Mouse (Mus musculus): Measurements from ENCODE around the gene Prkcz. TPM values are rescaled to one million over a fixed set of nuclear protein-coding genes. Genes with fewer than 3 reads are reported as not detected.

The Prkcz gene
- polyA plus RNA-seq, 1 experiment from 2014 or later, result 1.9 TPM

DNA sequence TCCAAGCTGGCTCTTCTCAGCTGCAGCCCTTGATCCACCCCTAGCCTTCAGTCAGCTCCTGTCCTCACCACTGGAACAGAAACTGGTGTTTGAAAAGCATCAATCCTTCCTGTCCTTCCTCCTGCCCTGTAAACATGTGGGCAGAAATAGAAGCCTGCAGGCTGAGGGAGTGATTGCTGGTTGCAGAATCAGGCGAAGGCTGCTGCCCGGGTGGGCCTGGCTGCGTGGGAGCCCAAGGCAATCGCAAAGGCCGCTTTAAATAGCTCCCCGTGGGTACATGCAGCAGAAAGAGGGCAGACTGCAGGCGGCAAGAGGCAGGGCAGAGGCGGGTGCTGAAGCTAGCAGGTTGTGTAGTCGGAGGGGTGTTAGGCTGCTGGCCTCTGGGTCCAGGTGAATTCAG, 21.6 kb upstream of the Prkcz start:
- 27% methylated on average over 9 of the region's 9 CpGs for WGBS (ENCODE audit: insufficient replicate concordance)
- Histone ChIP-seq H3K4me3 (replicated peaks) (no peak overlapping the region), H3K4me2 (no peak overlapping the region), H3K36me3 (no peaks in the 10 kb centered on the region), H3K27me3 (no peaks in the 10 kb centered on the region; the same call in 1 of the 2 replicates), H3K27ac (no peak overlapping the region), H3K9ac (no peak overlapping the region), H3K4me1 (replicated peaks) (no peaks in the 10 kb centered on the region), H3K9me3 (replicated peaks) (no peaks in the 10 kb centered on the region)
- DNase-seq (no peak), ATAC-seq (ENCODE audit: low read depth) (no peak)

DNA sequence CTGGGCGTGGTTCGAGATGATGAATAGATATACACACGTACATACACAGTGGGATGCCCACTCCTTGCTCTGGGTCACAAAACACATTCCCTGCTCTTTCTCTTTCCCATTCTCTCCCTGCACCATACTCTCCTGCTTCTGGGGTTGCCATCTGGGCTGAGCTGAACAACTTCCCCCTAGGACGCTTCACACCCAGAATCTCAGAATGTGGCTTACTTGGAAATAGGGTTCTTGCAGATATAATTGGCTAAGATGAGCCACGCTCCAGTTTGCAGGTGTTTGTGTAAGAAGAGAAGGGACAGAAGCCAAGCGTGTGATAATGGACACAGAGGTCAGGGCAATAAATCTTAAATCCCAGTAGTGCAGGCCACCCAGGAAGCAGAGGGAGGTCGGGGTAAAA, 20.8 kb upstream of the Prkcz start:
- Histone ChIP-seq H3K9ac (no peak overlapping the region), H3K4me3 (replicated peaks) (no peak overlapping the region), H3K27me3 (no peaks in the 10 kb centered on the region; the same call in 1 of the 2 replicates), H3K27ac (no peak overlapping the region), H3K9me3 (replicated peaks) (no peaks in the 10 kb centered on the region), H3K36me3 (no peaks in the 10 kb centered on the region), H3K4me2 (no peak overlapping the region), H3K4me1 (replicated peaks) (no peaks in the 10 kb centered on the region)
- no peak for ATAC-seq (ENCODE audit: low read depth)
- no peak for DNase-seq
- WGBS (ENCODE audit: insufficient replicate concordance), result 42% methylated on average over 7 of the region's 7 CpGs

DNA sequence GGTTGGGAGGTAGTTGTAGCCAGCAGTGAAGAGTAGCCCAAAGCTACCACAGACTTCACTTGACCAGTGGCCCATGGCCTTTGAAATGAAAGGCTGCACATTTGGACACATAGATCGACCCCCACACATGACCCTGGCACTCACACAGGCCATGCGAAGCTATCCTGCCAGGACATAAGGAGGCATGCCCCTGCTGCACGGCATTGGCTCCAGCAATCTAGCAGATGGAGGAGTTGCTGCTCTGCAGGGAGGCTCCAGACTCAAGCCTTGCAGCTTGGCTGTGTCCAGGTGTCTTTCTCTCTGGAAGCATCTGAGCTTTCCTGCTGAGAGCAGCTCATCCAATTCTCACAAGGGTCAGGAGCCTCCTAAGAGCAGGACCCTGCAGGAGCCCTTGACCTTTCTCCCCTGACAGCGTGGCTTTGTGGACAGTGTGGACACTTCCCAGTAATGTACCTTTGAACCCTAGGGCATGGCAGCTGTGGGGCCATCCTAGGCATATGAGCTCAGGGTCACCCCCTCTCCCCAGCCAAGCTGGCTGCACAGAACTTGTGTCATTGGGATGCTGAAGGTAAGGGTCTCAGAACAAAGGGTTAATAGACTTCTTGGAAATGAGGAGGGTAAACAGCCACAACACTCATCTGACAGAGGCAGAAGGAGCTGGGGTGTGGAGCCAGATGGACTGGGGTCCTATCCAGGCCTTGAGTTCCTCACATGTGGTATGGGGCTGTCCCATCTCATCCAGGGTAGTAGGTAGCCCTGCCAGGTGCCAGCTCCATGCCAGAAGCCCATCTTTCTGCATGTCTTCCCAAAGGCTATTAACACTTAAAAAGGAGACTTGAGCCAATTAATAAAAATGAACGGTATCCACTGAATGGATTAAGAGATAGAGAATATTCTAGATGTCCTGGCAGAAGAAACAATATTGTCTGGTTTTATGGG, 10.9 kb upstream of the Prkcz start:
- Histone ChIP-seq H3K4me1 (replicated peaks) (peaks cover 10% of the 10 kb centered on the region; the same call in 1 of the 2 replicates), H3K9me3 (replicated peaks) (no peaks in the 10 kb centered on the region), H3K4me3 (replicated peaks) (no peak overlapping the region), H3K27me3 (0 out of 2 replicates have a peak, but pooled peaks cover 5% of the 10 kb centered on the region), H3K27ac (no peak overlapping the region), H3K36me3 (no peaks in the 10 kb centered on the region), H3K4me2 (no peak overlapping the region), H3K9ac (no peak overlapping the region)
- ATAC-seq (ENCODE audit: low read depth), result 0 out of 2 replicates have a peak, but pooled peaks have one; percentile 39
- DNase-seq, result no peak
- WGBS (ENCODE audit: insufficient replicate concordance), result 59% methylated on average over 5 of the region's 5 CpGs

DNA sequence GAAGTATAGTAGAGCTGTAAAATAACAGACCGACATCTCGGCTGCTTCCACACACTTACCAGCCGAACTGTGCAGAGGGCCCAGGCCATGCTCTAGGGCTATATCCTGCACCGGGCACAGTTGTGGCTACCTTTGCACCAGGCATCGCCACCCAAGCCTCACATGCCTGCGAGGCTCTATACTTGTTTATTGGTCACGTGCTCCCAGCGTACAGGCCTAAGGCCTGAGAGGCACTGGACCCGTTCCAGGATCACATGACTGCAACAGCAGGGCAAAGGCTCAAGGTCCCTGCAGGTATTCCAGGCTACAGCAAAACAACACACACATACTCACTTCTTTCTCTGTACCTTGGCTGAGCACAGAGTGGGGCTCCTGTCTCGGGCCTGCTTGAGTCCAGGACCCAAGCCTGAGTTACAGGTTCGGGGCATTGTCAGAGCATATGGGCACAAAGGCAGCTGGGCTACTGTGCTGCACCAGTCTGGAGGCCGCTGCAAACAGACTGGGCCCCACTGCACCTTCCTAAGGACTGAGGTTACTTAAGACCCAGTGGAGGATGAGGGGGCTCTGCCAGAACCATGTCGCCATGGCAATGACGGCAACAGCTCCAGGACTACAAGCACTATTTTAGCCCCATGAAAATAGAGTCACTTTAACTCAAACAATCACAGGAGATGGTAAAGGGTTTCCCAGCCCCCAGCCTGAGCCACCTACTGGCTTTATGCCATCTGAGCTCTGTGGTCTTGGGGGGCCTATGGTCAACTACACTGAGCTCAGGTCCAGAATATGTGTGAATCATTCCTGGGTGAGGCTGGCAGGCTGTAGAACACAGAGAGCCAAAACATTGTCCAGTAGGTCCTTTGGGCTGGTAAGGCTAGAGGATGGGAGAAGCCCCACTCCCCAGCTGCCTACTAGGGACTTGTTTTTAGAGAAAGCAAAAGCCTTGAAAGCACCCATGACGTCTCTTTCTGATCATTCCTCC, 9.9 kb upstream of the Prkcz start:
- H3K4me3 ChIP-seq (replicated peaks), result no peak overlapping the region
- DNase-seq (no peak), ATAC-seq (ENCODE audit: low read depth) (peak; percentile 43; the same call in 1 of the 2 replicates)
- H3K27ac ChIP-seq, result no peak overlapping the region
- H3K9ac ChIP-seq, result no peak overlapping the region
- H3K36me3 ChIP-seq, result no peaks in the 10 kb centered on the region
- no peaks in the 10 kb centered on the region for H3K9me3 ChIP-seq (replicated peaks)
- 68% methylated on average over 15 of the region's 15 CpGs for WGBS (ENCODE audit: insufficient replicate concordance)
- H3K4me2 ChIP-seq, result no peak overlapping the region
- peaks cover 10% of the 10 kb centered on the region for H3K27me3 ChIP-seq
- H3K4me1 ChIP-seq (replicated peaks), result peaks cover 10% of the 10 kb centered on the region; the same call in 1 of the 2 replicates

DNA sequence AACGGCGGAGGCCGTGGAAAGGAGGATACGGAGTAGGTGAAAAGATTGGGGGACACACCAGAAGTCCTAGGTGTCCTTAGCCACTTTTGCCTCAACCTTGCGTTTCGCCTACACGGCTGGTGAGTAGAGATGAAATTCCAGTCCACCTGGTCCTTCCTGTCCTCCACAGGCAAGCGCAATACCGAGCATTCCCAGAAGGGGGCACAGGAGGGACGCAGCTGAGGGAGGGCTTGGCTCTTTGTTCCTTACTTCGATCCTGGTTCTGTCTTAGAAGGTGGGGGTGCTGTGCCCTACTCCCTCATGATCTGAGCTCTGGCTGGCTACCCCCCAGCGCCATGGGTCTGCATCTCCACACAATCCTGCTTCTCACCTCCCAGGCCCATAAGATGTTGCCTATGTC, 7.5 kb upstream of the Prkcz start:
- Histone ChIP-seq H3K4me3 (replicated peaks) (no peak overlapping the region), H3K27ac (no peak overlapping the region), H3K27me3 (peaks cover 22% of the 10 kb centered on the region), H3K9me3 (replicated peaks) (no peaks in the 10 kb centered on the region), H3K4me1 (replicated peaks) (peaks cover 10% of the 10 kb centered on the region; the same call in 1 of the 2 replicates), H3K9ac (no peak overlapping the region), H3K4me2 (no peak overlapping the region), H3K36me3 (no peaks in the 10 kb centered on the region)
- no peak for ATAC-seq (ENCODE audit: low read depth)
- DNase-seq, result peak; percentile 13
- 29% methylated on average over 12 of the region's 12 CpGs for WGBS (ENCODE audit: insufficient replicate concordance)

DNA sequence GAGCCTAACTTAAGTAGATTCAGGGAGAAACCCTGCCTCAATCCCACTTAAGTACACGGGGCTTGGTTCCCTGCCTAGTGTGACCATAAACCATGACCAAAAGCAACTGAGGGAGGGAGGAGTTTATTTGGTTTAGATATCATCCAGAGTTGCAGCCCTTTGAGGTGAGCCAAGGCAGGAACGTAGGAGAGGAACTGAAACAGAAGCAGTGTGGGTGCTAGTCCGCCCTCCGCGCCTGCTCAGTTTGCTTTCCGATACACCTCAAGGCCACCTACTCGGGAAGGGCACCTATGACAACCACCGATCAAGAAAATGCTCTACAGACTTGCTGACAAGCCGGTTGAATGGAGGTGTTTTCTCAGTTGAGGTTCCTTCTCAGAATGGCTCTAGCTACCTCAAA, 6.6 kb upstream of the Prkcz start:
- peaks cover 10% of the 10 kb centered on the region; the same call in 1 of the 2 replicates for H3K4me1 ChIP-seq (replicated peaks)
- H3K9me3 ChIP-seq (replicated peaks), result no peaks in the 10 kb centered on the region
- ATAC-seq (ENCODE audit: low read depth), result no peak
- H3K27me3 ChIP-seq, result peaks cover 31% of the 10 kb centered on the region
- no peak overlapping the region for H3K4me3 ChIP-seq (replicated peaks)
- H3K36me3 ChIP-seq, result no peaks in the 10 kb centered on the region
- no peak for DNase-seq
- WGBS (ENCODE audit: insufficient replicate concordance), result 74% methylated on average over 9 of the region's 9 CpGs
- no peak overlapping the region for H3K9ac ChIP-seq
- H3K4me2 ChIP-seq, result no peak overlapping the region
- H3K27ac ChIP-seq, result no peak overlapping the region

DNA sequence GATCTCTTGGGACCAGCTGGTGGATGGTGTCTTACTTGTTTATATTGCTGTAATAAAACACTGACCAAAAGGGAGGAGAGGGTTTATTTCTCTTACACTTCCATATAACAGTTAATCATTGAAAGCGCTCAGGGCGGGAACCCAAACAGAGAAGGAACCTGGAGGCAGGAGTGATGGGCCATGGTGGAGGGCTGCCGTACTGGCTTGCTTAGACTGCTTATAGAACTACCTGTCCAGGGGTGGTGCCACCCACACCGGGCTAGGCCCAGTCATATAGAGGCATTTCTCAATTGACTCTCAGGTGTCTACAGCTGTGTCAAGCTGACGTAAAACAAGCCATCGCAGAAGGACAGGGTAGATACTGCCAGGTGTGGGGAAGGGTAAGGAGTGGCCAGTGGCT, 5.6 kb upstream of the Prkcz start:
- ATAC-seq (ENCODE audit: low read depth) (no peak), DNase-seq (no peak)
- no peaks in the 10 kb centered on the region for H3K9me3 ChIP-seq (replicated peaks)
- no peak overlapping the region for H3K4me2 ChIP-seq
- no peaks in the 10 kb centered on the region for H3K36me3 ChIP-seq
- no peak overlapping the region for H3K4me3 ChIP-seq (replicated peaks)
- no peak overlapping the region for H3K27ac ChIP-seq
- H3K4me1 ChIP-seq (replicated peaks), result peaks cover 8% of the 10 kb centered on the region; the same call in 1 of the 2 replicates
- 62% methylated on average over 6 of the region's 6 CpGs for WGBS (ENCODE audit: insufficient replicate concordance)
- H3K9ac ChIP-seq, result no peak overlapping the region
- peaks cover 41% of the 10 kb centered on the region for H3K27me3 ChIP-seq

DNA sequence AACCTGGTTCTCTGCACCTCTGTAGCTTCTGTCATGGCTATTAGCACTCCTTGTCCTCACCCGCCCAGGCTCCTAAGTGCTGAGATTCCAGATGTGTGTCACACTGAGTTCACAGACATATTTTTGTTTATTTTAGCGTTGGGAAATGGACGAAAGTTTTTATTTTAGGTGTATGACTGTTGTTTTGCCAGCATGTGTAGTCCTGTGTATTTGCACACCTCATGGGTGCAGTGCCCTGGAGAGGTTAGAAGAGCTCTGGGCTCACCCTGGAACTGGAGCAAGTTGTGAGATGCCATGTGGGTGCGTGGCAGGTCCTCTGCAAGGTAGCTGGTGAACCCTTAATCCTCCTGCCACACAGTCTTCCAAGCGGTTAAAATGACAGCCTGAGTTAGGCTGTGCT, 1.3 kb upstream of the Prkcz start:
- H3K36me3 ChIP-seq, result no peaks in the 10 kb centered on the region
- WGBS (ENCODE audit: insufficient replicate concordance), result 33% methylated on average over 5 of the region's 5 CpGs
- no peak overlapping the region for H3K9ac ChIP-seq
- H3K4me3 ChIP-seq (replicated peaks), result no peak overlapping the region
- H3K4me1 ChIP-seq (replicated peaks), result peaks cover 3% of the 10 kb centered on the region; the same call in 1 of the 2 replicates
- no peaks in the 10 kb centered on the region for H3K9me3 ChIP-seq (replicated peaks)
- DNase-seq, result no peak
- peaks cover 76% of the 10 kb centered on the region for H3K27me3 ChIP-seq
- no peak for ATAC-seq (ENCODE audit: low read depth)
- H3K27ac ChIP-seq, result no peak overlapping the region
- no peak overlapping the region for H3K4me2 ChIP-seq

DNA sequence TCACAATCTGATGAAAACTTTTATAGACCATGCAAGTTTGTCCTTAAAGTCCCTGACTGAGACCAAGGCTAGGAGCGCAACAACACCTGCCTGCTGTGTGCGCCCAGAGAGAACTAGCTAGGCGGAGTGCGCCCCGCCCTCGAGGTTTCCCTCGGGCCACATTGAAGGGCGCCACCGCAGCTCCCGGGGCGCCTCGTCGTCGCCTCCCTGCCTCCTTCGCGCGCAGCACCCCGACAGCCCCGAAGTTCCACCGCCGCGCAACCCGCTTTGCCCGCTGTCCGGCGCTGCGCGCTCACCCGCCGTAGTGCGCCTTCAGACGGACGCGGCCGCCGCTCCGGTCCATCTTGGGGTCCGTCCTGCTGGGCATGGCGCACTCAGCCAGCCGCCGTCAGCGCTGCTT, 305 bp downstream of the Prkcz start:
- Histone ChIP-seq H3K4me1 (replicated peaks) (peaks cover 3% of the 10 kb centered on the region; the same call in 1 of the 2 replicates), H3K9ac (no peak overlapping the region), H3K27ac (no peak overlapping the region), H3K4me3 (replicated peaks) (peak overlapping the region; percentile 46), H3K27me3 (peaks cover 70% of the 10 kb centered on the region), H3K4me2 (peak overlapping the region; percentile 44), H3K36me3 (no peaks in the 10 kb centered on the region), H3K9me3 (replicated peaks) (no peaks in the 10 kb centered on the region)
- no peak; the same call in 1 of the 2 replicates for ATAC-seq (ENCODE audit: low read depth)
- DNase-seq, result no peak
- WGBS (ENCODE audit: insufficient replicate concordance), result 2% methylated on average over 42 of the region's 42 CpGs

DNA sequence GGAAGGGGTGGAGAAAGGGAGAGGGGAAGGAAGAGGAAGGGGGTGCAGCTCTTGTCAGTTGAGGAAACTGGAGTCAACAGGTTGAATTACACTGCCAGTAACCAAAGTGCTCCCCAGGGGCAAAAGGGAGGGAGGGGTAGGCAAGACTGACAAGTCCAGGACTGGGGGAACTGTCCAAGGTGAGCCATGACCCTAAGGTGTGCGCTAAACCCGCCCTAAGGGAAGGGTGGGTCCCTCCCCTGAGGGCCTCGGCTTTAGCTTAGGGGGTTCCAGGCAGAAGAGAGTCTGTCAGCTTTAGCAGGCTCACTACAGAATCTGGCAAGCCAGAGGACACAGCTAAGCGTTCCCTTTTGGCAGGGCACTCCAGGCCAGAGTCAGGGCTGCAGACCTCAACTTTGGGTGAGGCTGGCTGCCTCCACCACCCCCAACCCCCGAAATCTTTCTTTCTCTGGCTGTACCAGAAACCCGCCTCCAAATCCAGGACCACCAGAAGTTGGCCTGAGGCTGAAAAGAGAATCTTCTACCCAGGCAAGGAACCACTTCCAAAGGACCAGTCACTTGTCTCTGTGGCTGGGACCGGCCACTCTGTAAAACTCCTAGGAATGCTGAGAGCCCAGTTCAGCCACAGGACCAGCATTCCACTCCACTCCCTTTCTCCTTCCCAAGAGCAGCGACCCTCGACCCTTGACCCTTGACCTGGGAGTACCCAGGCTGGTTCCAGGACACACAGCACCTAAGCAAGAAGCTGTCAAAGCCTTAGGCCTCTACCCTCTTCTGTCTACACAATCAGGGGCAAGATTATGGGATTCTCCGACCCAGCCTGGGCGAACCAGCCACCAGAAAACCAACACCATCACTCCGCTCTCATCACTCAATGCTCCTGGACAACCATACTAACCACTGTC, 1.3 kb downstream of the Prkcz start:
- Histone ChIP-seq H3K27me3 (peaks cover 62% of the 10 kb centered on the region), H3K4me3 (replicated peaks) (no peak overlapping the region), H3K4me2 (no peak overlapping the region), H3K36me3 (no peaks in the 10 kb centered on the region), H3K9ac (no peak overlapping the region), H3K4me1 (replicated peaks) (peaks cover 3% of the 10 kb centered on the region; the same call in 1 of the 2 replicates), H3K27ac (no peak overlapping the region), H3K9me3 (replicated peaks) (no peaks in the 10 kb centered on the region)
- WGBS (ENCODE audit: insufficient replicate concordance), result 27% methylated on average over 12 of the region's 12 CpGs
- ATAC-seq (ENCODE audit: low read depth), result no peak
- no peak for DNase-seq
